Mouse (Mus musculus): ENCODE measurements around the gene Amd2. TPM values are rescaled to one million over a fixed set of nuclear protein-coding genes. Genes with fewer than 3 reads are reported as not detected.

Gene Amd2
- polyA plus RNA-seq (2016; fragmentation: Nextera tagmentation; extraction: Ambion mirVana): 2.1 and 3.8 TPM in 2 replicates

- 95% methylated on average over 8 of the region's 8 CpGs for WGBS
- Histone ChIP-seq H3K9ac (no peak within 1 kb of the TSS), H3K27me3 (no peaks in the 10 kb centered on the region), H3K4me3 (no peak within 1 kb of the TSS), H3K9me3 (replicated peaks) (no peaks in the 10 kb centered on the region), H3K27ac (no peak within 1 kb of the TSS), H3K4me2 (replicated peaks) (no peak within 1 kb of the TSS), H3K4me1 (no peaks in the 10 kb centered on the region), H3K36me3 (no peaks in the 10 kb centered on the region)
- no peak for ATAC-seq (ENCODE audit: low FRiP score)
Measured at GRCm38 (mm10) chr10:35711792-35712191, at the start of gene Amd2. Gene Amd2 (minus strand): TSS chr10:35711892.

DNA sequence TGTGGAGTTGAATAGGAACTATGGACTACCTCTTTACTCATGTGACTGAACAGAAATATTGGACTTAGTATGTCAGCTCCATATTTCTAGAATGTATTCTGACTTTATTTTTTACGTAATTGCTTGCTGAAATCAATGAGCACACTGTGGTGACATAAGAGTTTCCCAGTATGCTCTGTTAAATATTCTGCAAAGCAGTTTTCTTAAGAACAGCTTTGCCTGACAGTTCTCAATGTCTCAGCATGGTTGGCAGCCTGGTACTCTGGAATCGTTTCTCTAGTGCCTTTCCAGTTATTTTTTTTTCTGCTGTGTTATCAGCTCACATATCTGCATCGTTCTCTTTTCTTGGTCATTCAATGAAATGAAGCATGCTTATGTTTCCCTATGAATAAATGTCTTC, 49.6 kb upstream of the Amd2 start:
- H3K27ac ChIP-seq: no peak overlapping the region
- WGBS: 82% methylated on average over 3 of the region's 3 CpGs
- H3K36me3 ChIP-seq: no peaks in the 10 kb centered on the region
- no peak overlapping the region for H3K4me3 ChIP-seq
- no peaks in the 10 kb centered on the region for H3K27me3 ChIP-seq
- ATAC-seq (ENCODE audit: low FRiP score): no peak
- no peak overlapping the region for H3K4me2 ChIP-seq (replicated peaks)
- no peak overlapping the region for H3K9ac ChIP-seq
- no peaks in the 10 kb centered on the region for H3K4me1 ChIP-seq
- no peaks in the 10 kb centered on the region for H3K9me3 ChIP-seq (replicated peaks)

- Histone ChIP-seq H3K36me3 (no peaks in the 10 kb centered on the region), H3K4me3 (no peak overlapping the region), H3K4me1 (no peaks in the 10 kb centered on the region), H3K9me3 (replicated peaks) (no peaks in the 10 kb centered on the region), H3K27ac (no peak overlapping the region), H3K9ac (no peak overlapping the region), H3K27me3 (no peaks in the 10 kb centered on the region), H3K4me2 (replicated peaks) (no peak overlapping the region)
- 90% methylated on average over 2 of the region's 2 CpGs for WGBS
- no peak for ATAC-seq (ENCODE audit: low FRiP score)
Measured at GRCm38 (mm10) chr10:35737639-35738038, 25.9 kb upstream of the Amd2 start.

DNA sequence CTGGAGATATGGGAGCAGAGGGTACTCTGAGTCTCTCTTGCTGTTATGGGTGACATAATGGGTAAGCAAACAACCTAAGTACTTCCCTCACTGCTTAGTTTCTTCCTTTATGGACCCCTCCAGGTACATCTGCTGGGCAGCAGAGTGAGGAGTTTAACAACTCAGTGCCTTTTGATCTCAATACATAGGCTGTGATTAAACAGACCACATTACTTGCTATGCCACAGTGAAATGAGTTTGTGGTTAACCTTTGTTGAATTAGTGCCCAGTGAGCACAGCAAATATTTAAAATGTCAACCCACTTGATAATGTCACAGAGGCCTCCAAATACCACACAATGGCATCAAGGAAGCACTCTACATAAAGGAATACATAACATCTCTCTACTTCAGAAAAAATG, 2.6 kb upstream of the Amd2 start:
- Histone ChIP-seq H3K9ac (no peak overlapping the region), H3K9me3 (replicated peaks) (no peaks in the 10 kb centered on the region), H3K4me2 (replicated peaks) (no peak overlapping the region), H3K27me3 (no peaks in the 10 kb centered on the region), H3K36me3 (no peaks in the 10 kb centered on the region), H3K4me3 (no peak overlapping the region), H3K4me1 (no peaks in the 10 kb centered on the region), H3K27ac (no peak overlapping the region)
- ATAC-seq (ENCODE audit: low FRiP score): no peak

All from hindbrain, embryonic 12.5 days (tissue).